Mouse (Mus musculus): ENCODE measurements around the gene 1500009C09Rik.

1500009C09Rik gene

GRCm38 (mm10) chr15:82298764-82299561 lies 46.8 kb downstream of the 1500009C09Rik start, which contains the start of gene Wbp2nl:
Gene Wbp2nl (plus strand): TSS chr15:82298954.
- H3K27me3 ChIP-seq (ENCODE audit: control insufficient read depth, insufficient read depth, low read length, poor library complexity, severe bottlenecking), result no peaks in the 10 kb centered on the region
- H3K36me3 ChIP-seq (ENCODE audit: control insufficient read depth, insufficient read depth, low read length, poor library complexity, severe bottlenecking), result no peaks in the 10 kb centered on the region
- DNase-seq (ENCODE audit: low read depth, low spot score), result peak; percentile 8

- Histone ChIP-seq H3K27me3 (ENCODE audit: control insufficient read depth, insufficient read depth, low read length, poor library complexity, severe bottlenecking) (no peaks in the 10 kb centered on the region), H3K36me3 (ENCODE audit: control insufficient read depth, insufficient read depth, low read length, poor library complexity, severe bottlenecking) (no peaks in the 10 kb centered on the region)
- no peak for DNase-seq (ENCODE audit: low read depth, low spot score)
Observed at GRCm38 (mm10) chr15:82307107-82307506, 54.9 kb downstream of the 1500009C09Rik start.

- DNase-seq (ENCODE audit: low read depth, low spot score), result no peak
- Histone ChIP-seq H3K27me3 (ENCODE audit: control insufficient read depth, insufficient read depth, low read length, poor library complexity, severe bottlenecking) (no peaks in the 10 kb centered on the region), H3K36me3 (ENCODE audit: control insufficient read depth, insufficient read depth, low read length, poor library complexity, severe bottlenecking) (no peaks in the 10 kb centered on the region)
Observed at GRCm38 (mm10) chr15:82308416-82308815, 56.2 kb downstream of the 1500009C09Rik start.

Measured in splenic B cell, adult 2 months (primary cell).